Mouse (Mus musculus) B cell, adult 2 months (primary cell): ENCODE results near the gene Pdzd2.

ENCODE experiments used
- DNase-seq, 2 experiments: peaks; one replicate each; pipeline ENCODE4 v3.0.0; 2022

Pdzd2 gene

DNA sequence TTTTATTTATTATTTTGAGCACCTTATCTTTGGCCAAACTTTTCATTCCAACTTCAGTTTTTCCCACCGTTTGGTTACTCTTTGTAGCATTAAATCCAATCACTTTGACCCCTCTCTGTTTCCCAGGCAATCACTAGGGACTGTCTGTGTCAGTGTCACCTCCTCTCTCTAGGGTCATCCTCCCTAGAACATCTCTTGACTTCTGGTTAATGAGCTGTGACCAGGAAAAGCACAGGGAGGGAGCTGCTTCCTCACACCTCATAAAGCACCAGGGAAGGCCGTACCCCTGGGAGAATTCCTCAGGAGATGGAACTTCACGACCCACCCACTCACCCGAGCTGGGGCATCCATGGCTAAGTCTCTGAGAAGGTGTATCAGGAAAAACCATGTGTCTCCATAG lies 168.6 kb downstream of the Pdzd2 start:
- no peak for DNase-seq

DNA sequence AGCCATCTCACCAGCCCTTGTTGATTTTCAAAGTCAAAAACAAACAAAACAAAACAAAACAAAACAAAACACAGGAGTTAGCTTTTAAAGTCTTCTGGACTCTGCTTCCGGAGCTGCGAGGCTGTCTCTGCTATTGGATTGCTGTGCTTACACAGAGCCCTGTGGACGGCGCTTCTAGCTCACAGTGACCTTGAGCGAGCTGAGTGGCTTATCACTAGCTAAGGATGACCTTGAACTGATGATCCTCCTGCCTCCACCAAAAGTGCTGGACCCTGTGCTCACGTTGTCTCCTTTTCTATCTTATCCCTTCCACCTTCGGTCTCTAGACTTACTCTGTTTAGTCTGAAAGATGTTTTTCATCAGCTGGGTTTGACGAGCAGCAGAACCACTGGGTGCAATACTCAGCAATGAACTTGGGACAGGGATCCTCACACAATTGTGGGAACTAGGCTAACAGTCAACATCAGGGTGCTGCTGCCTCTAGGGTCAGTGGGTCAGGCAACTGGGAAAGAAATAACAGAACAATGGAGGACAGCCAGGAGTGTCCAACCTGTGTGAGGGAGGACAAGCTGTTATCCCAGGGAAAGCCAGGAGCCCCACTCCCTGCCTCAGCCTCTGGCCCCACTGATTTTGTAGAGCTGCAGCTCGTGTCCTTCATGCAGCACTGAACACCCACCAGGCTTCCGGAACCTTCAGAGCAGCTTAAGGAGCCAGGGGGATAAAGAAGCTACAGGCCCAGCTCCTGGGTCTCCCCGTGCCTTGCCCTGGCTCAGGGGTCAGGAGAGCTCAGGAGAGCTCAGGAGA lies 172.9 kb downstream of the Pdzd2 start:
- DNase-seq = no peak

DNA sequence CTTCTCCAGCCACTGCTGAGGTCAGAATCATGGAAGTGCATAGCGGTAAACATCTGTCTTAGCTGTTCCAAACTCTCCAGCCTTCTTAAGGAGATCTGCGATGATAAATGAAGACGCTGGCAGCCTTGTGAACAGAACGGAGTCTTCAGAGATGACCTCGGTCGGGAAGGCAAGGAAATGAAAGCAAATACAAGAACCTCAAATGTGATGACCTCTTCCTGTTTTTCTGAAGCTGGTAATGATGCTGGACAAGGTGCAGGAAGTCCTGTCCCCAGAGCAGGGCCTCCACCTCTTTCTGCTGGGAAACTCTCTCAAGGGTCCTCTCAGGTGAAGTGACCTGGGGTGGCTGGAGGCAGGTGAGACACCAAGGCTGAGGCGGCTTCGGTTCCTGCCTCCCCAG lies 174.4 kb downstream of the Pdzd2 start:
- DNase-seq = peak; percentile 4 to 17

DNA sequence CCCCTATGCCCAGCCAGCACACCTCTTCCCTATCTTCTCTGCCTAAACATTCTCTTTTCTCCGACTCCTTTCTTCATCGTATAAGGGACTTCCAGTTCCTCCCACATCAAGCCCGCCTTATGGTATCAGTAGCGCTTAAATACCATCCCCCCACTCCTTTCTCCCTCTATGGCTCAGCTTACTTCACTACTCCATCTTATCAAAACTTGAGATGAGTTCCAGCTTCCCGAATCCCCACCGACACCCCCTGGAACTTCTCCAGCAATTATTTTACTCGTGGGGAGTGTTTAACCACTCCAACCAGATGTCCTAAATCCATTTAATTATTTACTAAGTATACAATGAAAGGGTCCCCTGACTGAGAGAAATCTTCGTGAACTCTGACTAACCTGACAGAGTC lies 179.2 kb downstream of the Pdzd2 start:
- no peak for DNase-seq

DNA sequence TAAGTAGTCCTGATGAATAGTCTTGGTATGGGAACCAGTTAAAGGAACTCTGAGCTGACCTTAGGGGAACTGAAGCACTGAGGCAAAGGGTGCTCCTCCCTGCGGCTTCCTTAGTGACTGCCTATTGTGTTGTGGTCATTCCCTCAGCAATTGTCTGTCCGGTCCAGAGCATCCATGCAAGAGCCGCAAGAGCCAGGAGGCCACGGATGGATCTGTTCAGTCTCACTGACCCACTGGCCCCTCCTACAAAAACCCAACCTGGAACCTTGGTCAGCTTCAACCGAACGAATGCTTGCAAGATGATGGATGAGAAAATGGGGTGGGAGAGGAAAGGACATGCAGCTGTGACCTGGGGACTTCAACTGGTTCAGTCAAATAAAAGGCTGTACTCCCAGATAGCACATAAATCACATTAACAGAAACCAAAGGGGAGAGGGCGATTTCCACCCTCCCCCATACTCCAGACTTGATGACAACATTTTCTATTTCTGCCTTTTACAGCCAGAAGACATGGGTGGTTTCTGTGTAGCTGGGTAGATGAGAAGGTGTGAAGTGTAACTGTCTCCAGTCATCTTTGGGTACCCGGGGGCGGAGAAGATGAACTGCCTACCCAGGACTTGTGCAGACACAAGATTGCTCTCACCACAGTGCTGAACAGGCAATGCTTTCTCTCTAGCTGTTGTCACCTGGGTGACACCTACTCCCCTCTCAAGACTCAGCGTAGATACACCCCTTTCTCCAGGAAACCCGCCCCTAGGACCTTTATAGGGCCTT lies 181.9 kb downstream of the Pdzd2 start:
- no peak for DNase-seq

DNA sequence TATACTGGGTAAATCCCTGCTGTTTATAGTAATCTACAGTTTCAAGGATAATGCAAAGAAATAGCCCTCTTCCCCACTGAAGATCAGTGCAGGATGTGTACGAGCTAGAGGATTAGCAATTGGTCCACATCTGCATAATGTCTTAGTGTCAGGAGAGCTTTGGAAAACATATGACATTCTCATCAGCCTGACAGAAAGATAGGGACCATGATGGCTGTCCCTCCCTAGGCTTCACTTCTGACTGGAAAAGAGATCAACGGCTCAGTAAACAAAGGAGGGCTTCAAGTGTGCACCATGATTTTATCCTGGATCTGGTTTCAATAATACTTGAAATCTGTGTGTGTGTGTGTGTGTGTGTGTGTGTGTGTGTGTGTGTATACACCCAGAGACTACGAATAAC lies 186.5 kb downstream of the Pdzd2 start:
- no peak for DNase-seq

DNA sequence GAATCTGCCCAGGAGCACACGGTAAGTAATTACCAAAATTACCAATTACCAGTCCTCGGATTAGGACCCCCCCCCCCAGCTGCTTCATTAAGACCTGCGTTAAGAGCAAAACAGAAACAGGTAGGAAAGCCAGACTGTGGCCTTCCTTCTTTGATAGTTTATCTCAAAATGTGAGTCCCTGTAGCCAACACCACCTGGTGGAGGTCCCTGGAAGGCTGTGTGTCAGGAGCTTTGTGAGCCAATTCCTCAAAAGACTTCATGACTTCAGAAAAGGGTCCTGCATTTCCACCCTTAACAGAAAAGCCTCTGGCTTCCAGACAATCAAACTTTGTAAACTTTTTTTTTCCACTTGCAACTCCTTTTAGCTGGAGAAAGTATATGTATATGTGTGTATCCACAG lies 188.8 kb downstream of the Pdzd2 start:
- DNase-seq = peak; percentile 6 to 15

DNA sequence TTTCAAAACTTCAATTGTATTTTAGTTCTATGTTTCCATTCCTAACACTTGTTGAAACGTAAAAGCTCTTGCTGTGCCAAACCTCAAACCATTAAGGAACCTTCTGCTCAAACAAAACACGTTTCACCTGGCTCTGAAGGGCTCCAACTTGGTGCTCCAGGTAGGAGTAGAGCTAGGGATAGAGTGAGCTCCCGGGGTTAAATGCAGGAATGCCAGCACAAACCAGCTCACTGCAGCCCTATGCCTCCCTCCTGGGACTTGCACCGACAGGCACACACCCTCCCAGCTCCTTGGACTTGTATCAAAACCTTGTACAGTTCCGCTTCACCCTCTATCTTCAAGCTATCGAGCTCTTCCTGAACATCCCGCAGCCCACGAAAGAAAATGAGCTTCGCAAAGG lies 189.3 kb downstream of the Pdzd2 start:
- DNase-seq = no peak

DNA sequence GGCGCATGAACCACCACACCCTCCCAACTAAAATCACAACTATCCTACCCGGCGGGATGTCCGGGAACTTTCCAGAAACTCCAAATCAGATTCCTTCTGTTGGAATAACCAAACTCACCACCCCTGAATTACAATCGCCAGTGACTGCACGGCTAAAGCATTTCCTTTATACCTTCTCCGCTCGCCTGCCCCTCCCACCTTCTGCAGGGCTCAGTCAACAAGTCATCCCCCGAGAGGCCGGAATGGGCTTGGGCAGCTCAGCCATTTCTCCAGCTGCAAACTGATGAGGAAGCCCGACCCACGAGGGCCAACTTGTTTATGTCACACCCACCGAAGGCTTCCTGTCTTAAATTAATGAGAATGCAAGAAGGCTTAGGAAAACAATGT lies 189.8 kb downstream of the Pdzd2 start:
- DNase-seq = peak; percentile 17 to 32

DNA sequence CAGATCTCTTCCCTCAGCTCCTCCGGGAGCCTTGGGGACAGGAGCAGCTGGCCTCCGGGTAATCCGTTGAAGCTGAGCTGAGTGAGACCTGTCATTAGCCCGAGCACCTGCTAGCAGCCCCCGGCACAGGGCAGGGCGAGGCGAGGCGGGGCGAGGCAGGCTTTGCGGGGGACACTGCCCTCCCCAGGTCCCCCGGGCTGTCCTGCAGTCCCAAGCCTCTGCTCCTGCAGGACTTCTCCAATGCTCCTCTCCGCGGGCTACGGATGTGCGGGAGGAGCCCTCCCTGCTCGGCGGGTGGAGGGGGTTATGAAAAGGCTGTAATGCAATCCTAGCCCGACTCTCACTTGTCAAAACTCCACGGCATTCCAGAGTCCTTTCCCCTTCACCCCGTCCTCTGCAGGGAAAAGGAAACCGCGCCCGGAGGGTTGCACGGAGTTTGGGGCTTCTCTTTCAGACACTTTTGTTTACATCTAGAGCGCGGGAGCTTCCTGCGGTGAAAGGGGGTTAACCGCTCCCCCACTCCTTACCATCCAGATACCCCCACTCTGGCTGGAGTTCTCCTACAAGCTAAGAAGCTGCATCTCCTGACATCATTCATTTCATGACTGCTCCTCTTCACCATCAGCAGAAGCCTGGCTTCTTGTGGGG lies 190.3 kb downstream of the Pdzd2 start:
- peak; percentile 14 to 32 for DNase-seq

DNA sequence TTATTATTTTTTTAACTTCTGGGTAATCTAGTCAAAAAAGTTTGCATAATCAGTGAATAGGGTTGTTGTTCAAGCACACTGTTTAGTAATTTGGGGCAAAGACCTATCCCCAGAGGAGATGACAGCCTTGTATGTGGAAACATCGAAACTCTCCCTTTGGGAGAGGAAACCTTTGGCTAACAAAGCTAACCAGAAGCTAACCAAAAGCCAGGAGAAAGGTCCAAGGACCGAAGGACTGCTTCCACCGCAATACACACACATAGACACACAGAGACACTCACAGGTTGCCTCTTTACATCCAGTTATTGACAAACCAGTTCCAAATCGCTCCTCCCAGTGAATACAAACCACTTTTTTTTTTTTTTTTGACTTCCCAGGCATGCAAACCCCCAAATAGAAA lies 191.0 kb downstream of the Pdzd2 start:
- DNase-seq = no peak

DNA sequence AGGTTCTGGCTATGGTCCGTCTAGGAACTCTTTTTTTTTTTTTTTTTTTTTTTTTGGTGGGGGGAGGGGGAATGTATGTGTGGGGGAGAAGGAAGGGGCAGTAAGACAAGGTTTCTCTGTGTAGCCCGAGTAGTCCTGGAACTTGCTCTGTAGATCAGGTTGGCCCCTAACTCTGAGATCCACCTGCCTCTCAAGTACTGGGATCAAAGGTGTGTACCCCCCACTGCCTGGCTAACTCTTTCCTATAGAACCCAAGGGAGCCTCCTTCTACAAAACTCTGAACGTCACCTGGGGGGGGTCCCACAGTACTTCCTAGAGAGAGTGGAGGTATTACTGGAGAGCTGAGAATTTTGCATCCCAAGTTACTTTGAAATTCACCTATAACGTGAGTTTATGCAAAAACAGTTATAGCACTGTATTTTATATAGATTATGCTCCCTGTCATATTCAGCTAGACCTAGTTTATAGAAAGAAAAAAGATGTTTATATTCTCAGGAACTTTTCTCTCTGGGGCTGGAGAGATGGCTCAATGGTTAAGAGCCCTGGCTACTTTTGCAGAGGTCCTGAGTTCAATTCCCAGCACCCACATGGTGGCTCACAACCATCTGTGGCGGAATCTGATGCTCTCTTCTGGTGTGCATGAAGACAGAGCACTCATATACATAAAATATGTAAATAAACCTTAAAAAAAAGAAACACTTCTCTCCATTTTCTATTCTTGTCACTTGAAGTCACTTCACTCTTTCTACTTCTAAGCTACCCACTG lies 191.9 kb downstream of the Pdzd2 start:
- DNase-seq = no peak

DNA sequence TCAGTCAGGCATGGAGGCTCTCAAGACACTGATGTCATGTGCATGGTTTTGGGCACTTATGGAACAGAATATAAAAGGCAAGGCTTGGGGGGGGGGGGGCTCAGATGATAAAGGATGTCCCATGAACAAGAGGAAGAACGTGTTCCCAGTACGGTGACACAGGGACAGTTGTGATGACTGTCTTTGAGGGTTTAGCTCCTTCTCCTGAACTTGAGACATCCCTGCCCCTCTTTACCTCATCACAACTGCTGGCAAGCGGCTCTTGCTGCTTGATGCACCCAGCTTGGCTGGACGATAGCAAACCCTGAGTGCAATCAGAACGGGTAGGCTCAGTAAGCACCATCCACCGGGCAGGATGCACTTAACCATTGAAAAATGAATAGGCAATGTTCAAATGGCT lies 192.9 kb downstream of the Pdzd2 start:
- DNase-seq = no peak

DNA sequence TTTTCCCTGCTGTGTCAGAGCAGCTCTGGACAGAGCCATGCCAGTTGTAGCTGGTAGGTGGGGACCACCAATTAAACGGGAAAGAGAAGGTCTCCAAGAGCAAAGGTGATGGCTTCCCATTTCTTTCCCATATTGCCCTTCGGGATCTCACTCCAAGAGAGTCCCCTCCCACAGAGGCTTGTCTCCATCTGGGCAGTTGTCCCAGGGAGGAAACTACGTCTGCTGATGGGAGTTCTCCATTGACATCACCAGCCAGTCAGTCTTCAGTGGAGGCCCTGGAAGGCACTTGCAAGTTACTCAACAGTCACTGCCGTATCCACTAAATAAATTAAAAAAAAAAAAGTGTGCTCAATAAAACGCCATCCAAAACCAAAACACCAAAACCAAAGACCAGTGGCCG lies 194.1 kb downstream of the Pdzd2 start:
- DNase-seq = no peak

DNA sequence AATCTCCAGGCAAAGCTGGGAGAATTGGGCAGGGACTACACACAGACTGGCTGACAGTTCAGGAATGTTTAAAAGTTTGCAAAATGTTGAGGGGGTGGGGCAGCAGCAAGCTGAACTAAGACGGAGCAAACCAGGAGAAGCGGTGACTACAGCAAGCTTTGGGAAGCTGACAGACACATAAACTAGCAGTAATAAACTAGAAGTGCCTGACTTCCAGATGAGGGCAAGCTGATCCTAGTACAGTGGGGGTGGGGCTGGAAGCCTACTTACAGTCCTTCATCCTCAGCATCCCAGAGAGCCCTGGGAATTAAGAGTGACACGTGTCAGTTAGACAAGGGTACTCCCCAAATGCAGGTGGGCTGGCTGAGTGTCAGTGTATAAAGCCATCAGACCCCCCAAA lies 194.5 kb downstream of the Pdzd2 start:
- no peak for DNase-seq

DNA sequence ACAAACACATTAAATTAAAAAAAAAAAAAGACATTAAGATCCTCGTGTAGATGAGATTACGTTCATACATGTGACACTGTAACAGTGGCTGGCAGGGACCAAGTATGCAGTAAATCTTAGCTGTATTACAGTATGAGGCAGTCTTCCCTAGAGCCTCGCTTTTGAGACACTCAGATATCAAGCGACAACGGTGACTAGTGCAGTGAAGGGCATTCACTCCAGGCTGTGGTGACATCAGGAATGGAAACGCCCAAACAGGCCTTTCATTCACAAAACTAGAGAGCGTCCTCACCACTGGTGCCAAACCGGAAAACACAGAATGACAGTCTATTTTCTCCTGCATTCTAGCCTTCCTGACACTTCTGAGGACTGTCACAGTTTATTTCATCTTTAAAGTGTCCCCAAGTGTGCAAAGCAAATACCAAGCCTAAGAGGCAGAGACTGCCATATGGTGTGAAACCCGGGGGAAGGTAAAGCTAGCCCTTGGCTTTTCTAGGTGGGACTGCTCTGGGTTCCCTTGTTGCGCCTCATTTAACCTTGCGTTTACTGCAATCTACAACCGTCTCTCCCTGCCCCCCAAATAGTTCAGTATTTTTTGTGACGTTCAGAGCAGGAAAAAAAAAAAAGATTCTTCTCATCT lies 195.9 kb downstream of the Pdzd2 start:
- DNase-seq = no peak

DNA sequence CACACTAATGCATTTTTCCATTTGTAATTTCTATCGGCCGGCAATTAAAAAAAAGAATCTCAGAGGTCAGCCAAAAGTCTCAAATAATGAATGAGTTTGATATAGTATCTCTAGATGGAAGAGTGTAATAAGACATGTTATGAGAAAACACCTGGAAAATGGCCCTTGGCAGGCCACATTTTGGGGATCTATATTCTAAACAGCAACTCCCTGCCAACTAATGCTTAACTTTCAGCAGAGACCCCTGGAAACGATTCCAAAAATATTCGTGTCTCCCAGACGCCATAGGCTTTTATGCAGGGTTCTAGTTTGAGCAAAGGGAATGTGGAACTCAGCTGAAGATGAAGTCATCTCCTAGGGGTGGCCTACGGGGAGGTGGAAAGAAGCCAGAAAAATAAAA lies 197.4 kb downstream of the Pdzd2 start:
- DNase-seq = no peak

DNA sequence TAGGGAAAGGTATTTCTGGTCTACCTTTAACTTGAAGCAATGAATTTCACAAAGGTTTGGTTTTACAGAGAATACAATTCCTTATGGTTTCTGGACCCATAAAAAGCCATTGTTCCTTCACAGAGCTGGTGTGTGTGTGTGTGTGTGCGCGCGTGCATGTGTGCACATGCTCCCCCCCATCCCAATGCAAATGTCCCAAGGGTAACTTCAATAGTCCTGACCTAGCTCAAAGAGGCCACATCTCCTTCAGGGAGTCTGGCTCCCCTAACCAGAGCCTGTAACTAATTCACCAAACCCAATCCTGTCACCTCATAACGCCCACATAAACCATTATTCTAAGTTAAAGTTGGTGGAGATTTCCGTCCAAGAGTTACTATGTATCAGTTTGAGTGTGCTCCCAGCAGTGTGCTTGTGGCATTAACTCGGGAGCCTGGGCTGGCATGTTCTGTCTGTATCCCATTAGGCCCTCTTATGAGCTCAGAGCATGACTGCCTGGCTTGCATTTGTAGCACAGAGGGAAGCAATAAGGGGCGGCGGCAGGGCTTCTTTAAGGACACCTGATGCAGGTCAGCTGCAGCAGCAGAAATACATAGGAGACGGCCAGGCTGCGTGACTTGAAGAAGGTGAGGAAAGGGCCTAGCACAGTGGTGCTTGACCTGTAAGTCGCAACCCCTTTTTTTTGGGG lies 200.0 kb downstream of the Pdzd2 start:
- DNase-seq = no peak

DNA sequence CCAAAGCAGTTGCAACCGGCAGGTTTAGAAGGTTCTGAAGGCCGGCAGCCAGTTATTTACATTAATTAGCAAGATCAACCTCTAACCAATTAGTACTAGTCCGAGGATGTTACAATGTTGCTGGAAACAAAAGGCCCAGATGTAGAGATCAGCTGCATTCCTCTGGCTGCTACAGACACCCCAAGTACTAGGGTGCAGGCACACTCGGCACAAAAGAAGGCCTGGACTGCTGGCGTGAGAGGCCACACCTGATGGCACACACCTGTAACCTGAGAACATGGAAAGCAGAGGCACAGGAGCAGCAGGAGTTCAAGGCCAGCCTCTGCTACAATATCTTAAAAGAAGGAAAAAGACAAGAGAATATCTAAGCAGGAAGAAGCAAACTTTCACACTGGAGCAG lies 206.5 kb downstream of the Pdzd2 start:
- DNase-seq = no peak

DNA sequence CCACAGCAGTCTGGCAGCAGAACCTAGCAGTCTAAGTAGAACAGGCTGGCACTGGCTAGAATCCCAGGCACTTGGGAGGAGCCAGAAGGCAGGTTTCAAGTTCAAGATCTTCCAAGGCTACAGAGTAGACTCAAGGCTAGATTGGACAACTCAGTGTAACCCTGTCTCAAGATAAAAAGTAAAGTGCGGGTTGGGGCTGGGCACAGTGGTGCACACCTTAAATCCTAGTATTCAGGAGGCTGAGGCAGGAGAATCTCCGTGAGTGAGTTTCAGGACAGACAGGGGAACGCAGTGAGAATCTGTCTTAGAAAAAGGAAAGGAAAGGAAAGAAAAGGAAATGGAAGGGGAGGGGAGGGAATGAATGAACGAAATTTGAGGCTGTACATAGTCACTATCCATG lies 207.2 kb downstream of the Pdzd2 start:
- DNase-seq = no peak

DNA sequence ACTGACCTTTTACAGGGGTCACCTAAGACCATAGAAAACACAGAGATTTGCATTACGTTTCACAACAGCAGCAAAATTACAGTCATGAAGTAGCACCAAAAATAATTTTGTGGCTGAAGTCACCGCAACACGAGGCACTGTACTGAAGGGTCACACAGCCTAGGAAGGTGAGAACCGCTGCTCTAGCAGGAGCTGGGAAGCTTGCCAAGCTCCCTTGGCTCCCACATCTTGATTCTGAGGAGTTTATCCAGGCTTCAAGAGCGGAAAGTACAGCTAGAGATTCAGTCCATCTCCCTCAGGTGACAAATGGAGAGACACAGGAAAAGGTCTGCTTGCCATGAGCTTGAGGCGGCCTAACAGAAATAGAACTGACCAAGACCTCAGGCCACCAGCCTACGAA lies 216.9 kb downstream of the Pdzd2 start:
- no peak for DNase-seq

DNA sequence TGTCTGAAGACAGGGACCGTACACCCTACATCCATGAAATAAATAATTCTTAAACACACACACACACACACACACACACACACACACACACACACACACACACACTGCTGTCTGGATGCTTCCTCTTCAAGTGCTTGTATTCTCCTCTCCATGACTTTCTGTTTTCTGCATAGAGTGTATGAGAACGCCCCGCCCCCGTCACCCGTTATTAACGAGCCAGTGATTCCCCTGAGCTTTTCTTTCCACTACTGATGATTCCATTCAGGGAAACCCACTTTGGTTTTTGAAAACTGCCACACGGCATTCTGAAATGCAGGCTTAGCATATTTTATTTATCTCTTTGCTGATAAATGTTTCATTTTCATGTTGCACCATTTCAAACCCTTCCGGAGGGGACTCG lies 219.4 kb downstream of the Pdzd2 start:
- no peak for DNase-seq
